Mouse (Mus musculus) E14TG2a.4 (cell line): Measurements from ENCODE around the gene Neo1.

Experiments used
- CTCF ChIP-seq: conservative IDR thresholded peaks from 2 replicates; pipeline ENCODE4 v1.5.1; 2014; ENCODE audit warnings: low read length
- NANOG ChIP-seq: IDR thresholded peaks from 2 replicates; pipeline ENCODE4 v1.6.1; 2014; ENCODE audit warnings: borderline replicate concordance, low read length, mixed read lengths
- POU5F1 ChIP-seq: IDR thresholded peaks from 2 replicates; pipeline ENCODE4 v1.6.1; 2014; ENCODE audit warnings: low read length, borderline replicate concordance

DNA sequence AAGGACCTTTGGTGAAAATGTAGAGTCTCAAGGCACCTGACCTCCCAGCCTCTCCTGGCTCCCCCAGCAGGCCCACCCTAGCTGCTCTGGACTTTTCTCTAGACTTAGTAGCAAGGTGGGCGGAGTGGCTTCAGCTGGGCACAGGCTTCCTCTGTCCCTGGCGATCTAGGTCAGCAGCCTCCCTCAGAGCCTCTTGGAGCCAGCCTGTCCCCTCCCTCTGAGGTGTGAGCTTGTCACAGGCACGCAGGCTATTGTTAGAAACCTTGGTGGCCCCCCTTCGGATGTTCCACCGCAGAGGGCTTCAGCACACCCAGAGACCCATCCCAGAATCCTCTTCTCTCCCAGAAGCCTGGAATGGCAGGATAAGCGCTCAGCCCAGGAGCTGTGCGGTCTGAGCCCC is 188.6 kb downstream of the Neo1 start:
- TF ChIP-seq CTCF (no peak), NANOG (no peak), POU5F1 (no peak)
